Mouse (Mus musculus) monocyte, adult 2 months (primary cell): ENCODE results near the gene Zcchc3.
"Not testable (repeated sequence)": the region's sequence is repeated elsewhere in the genome, so short reads cannot be mapped to it uniquely, and the experiment has no call there.

Source experiments
- DNase-seq, 2 experiments: peaks; one replicate each; pipeline ENCODE4 v3.0.0; 2022; ENCODE audit warnings: low spot score in 2 of 2, low read depth in 1 of 2

The Zcchc3 gene

GRCm38 (mm10) chr2:152414591-152415165, at the start of gene Zcchc3:
Zcchc3 (minus strand) TSS chr2:152415027.
- no peak for DNase-seq

- no peak for DNase-seq
Measured at GRCm38 (mm10) chr2:152459241-152459640, 44.4 kb upstream of the Zcchc3 start.

- DNase-seq, result no peak
Measured at GRCm38 (mm10) chr2:152452101-152452781, 37.4 kb upstream of the Zcchc3 start.

- no peak for DNase-seq
Measured at GRCm38 (mm10) chr2:152450241-152450640, 35.4 kb upstream of the Zcchc3 start.

- no peak for DNase-seq
Measured at GRCm38 (mm10) chr2:152447461-152447860, 32.6 kb upstream of the Zcchc3 start.

- DNase-seq, result no peak
Measured at GRCm38 (mm10) chr2:152446642-152447041, 31.8 kb upstream of the Zcchc3 start.

- DNase-seq, result no peak
Measured at GRCm38 (mm10) chr2:152443281-152443680, 28.5 kb upstream of the Zcchc3 start.

GRCm38 (mm10) chr2:152442322-152442721, 27.5 kb upstream of the Zcchc3 start:
- DNase-seq, result no peak

- DNase-seq, result no peak
Measured at GRCm38 (mm10) chr2:152439833-152440232, 25.0 kb upstream of the Zcchc3 start.

- DNase-seq, result no peak
Measured at GRCm38 (mm10) chr2:152438963-152439362, 24.1 kb upstream of the Zcchc3 start.

- DNase-seq, result peak in 1 of 2 experiments; percentile 53
Measured at GRCm38 (mm10) chr2:152436983-152437860, 22.4 kb upstream of the Zcchc3 start.

GRCm38 (mm10) chr2:152436405-152436901, 21.6 kb upstream of the Zcchc3 start:
- no peak for DNase-seq

- DNase-seq, result not testable (repeated sequence)
Measured at GRCm38 (mm10) chr2:152428481-152428880, 13.7 kb upstream of the Zcchc3 start.

- DNase-seq, result no peak
Measured at GRCm38 (mm10) chr2:152427493-152427892, 12.7 kb upstream of the Zcchc3 start.

- DNase-seq, result no peak
Measured at GRCm38 (mm10) chr2:152415786-152416185, 959 bp upstream of the Zcchc3 start.

GRCm38 (mm10) chr2:152415287-152415686, 460 bp upstream of the Zcchc3 start, which contains the start of gene 6820408C15Rik:
6820408C15Rik (plus strand) TSS chr2:152415587.
- DNase-seq, result no peak

GRCm38 (mm10) chr2:152413765-152414584, 852 bp downstream of the Zcchc3 start:
- no peak for DNase-seq

- DNase-seq, result no peak
Measured at GRCm38 (mm10) chr2:152413158-152413764, 1.6 kb downstream of the Zcchc3 start.

GRCm38 (mm10) chr2:152412526-152413157, 2.2 kb downstream of the Zcchc3 start:
- no peak for DNase-seq

GRCm38 (mm10) chr2:152411471-152411870, 3.4 kb downstream of the Zcchc3 start:
- no peak for DNase-seq
